Mouse (Mus musculus) frontal cortex, postnatal 10 days (tissue): Measurements from ENCODE around the gene Apba3.

Experiments
- DNase-seq, 2 experiments: peaks; one replicate each; pipeline ENCODE4 v3.0.0; 2022; ENCODE audit warnings: low spot score in 2 of 2, mixed read lengths in 1 of 2

Gene Apba3

GRCm38 (mm10) chr10:81290698-81291460 lies 24.1 kb downstream of the Apba3 start:
- DNase-seq, result peak in 1 of 2 experiments; percentile 29

GRCm38 (mm10) chr10:81291511-81292104 lies 24.8 kb downstream of the Apba3 start, which contains the start of gene Tjp3:
TSS of gene Tjp3 (minus strand) at chr10:81291581.
- DNase-seq, result no peak

GRCm38 (mm10) chr10:81292554-81293333 lies 26.0 kb downstream of the Apba3 start, which contains the start of gene Pip5k1c:
TSS of gene Pip5k1c (plus strand) at chr10:81292963.
- DNase-seq, result peak; percentile 100

- no peak for DNase-seq
Measured at GRCm38 (mm10) chr10:81293334-81294030, 26.7 kb downstream of the Apba3 start.

DNA sequence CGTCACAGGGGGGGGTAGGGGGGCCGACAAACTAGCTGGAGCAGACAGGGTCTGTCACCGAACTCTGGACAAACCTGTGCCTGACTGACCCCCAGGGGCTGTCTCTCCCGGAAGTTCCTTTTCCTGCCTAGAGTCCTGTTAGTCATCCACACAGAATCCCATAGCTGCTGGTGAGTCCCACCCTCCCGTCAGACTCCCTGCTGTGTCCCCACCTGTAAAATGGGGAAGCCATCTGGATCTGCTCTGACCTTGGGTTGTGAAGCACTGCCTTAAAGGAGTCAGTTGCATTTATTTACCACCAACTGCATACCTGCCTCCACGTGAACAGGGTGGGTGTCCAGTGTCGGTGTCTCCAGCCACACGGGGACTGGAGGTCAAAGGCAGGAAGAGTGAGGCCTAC lies 27.7 kb downstream of the Apba3 start:
- DNase-seq, result no peak

- DNase-seq, result no peak
Measured at GRCm38 (mm10) chr10:81295185-81295584, 28.4 kb downstream of the Apba3 start.

- DNase-seq, result no peak
Measured at GRCm38 (mm10) chr10:81297246-81297645, 30.5 kb downstream of the Apba3 start.

- DNase-seq, result no peak
Measured at GRCm38 (mm10) chr10:81297845-81298244, 31.1 kb downstream of the Apba3 start.

DNA sequence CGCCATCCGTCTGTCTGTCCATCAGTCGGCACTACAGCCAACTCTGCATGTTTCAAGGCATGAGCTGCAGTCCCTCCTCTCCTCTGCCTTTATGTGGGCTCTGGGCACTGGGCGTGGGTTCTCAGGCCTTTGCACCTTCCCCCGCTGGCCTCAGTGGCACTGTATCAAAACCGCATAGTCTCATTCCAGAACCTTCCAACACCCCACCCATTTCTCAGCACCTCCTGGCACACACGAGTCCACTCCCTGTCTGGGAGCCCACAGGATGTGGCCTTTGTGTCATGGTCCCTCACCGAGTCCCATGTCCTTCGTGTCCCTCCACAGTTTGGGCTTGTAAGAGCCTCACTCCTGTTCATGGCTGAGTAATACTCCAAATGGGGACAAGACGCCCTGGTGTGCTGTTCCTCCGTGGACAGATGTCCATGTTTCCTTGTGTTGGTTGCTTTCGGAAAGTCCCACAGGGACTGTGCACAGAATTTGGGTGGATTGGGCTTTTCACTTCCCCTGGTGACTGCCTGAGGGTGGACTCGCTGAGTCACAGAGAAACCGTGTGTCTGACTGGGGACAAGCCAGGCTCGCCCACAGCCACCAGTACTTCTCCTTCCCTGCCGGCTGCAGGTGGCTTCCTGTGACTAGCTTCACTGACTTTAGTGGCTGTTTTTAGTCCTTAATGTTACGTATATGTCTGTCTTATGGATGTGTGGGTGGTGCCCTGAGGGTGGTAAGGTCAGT lies 31.8 kb downstream of the Apba3 start:
- peak in 1 of 2 experiments; percentile 21 for DNase-seq

- no peak for DNase-seq
Measured at GRCm38 (mm10) chr10:81299585-81300351, 33.0 kb downstream of the Apba3 start.

DNA sequence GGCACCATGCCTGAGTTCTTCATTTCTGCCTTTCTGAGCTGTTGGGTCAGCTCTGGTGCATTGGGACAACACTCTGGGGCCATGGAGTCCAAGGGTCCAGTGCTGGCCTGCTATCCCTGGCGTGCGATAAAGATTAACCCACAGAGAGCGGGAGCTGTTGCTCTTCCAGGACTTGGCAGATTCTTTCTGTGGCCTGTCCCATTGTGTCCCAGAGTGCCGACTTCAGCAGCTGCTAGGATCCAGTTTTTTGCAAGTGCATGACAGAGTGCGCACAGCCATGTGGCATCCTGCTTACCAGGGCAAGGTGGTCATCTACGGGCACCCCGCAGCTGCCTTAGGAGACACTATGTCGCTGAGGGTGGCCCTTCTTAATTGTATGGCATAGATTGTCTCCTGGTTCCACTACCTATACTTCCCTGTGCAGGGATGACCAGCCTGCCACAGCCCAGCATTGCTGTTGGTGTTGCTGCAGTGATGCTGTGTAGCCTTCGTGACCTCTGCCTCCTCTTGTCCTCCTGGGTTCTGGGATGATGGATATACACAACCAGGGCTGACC lies 33.7 kb downstream of the Apba3 start:
- DNase-seq, result no peak

DNA sequence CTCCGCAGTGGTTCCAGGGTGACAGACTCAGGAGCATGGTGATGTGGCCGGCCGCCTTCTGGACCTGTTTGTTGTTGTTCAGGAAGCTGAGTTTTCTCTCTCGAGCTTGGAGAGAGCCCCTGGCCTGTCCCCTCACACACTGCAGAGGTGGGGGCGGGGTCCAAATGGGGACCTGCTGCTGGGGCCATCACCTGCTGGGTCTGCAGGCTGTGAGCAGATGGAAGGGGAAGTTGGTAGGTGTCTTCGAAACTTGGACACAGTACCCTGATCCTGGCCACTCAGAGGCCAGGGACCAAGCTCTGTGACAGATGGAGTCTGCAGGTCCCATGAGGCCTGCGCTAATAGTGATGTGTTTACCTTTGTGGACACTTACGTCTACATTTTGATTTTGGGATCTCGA lies 34.6 kb downstream of the Apba3 start:
- DNase-seq, result no peak

- DNase-seq, result no peak
Measured at GRCm38 (mm10) chr10:81302288-81302687, 35.5 kb downstream of the Apba3 start.

GRCm38 (mm10) chr10:81302781-81303218 lies 36.0 kb downstream of the Apba3 start:
- DNase-seq, result no peak

DNA sequence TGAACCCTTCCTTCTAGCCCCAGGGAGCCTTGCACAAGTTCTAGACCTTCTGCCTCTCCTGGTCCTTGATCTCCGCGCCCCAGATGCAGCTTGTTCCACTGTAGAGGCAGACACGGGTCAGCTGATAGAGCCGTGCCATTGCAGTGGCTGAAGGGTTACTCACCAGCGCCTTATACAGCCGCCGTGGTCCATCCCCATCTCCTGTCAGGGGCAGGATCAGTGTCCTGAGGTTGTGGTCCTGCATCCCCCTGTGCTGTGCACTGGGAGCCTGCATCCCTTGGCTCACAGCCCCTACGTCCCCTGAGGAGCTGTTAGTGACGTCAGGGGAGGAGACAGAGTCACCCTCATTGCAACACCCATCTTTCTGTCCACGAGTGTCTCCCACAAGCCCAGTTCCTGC lies 36.5 kb downstream of the Apba3 start:
- no peak for DNase-seq

DNA sequence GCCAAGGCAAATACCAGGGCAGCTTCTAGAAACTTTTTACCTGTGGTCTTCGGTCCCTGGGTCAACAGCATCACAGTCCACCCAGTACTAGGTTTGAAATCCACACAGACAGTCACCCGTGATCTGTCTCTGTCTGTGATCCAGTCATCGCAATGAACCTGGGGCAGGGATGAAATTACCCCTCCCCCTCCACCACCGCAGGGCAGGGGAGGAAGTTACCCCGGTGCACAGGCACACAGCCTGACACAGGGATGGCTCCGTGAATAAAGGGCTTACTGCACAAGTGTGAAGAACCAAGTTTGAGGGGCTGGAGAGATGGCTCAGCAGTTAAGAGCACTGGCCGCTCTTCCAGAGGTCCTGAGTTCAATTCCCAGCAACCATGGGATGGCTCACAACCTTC lies 37.0 kb downstream of the Apba3 start:
- no peak for DNase-seq

GRCm38 (mm10) chr10:81304597-81305238 lies 38.0 kb downstream of the Apba3 start:
- no peak for DNase-seq

DNA sequence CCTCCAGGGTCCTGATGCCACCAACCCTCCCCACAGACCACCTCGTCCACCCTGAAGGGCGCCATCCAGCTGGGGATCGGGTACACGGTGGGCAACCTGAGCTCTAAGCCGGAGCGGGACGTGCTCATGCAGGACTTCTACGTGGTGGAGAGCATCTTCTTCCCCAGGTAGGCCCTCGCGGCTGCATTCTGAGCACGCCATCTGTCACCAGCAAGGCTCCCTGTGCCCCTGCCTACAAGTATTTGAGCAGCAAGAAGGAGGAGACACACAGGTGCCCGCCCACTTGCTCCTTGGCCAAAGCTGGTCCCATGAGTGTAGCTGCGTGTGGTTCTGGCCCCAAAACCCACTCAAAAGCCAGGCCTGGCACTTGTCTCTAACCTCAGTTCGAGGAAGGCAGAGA lies 38.9 kb downstream of the Apba3 start:
- DNase-seq, result no peak

GRCm38 (mm10) chr10:81306173-81306668 lies 39.5 kb downstream of the Apba3 start:
- no peak for DNase-seq
